Mouse (Mus musculus): ENCODE data around the gene Zfp273.
"Not testable (repeated sequence)": the region's sequence is repeated elsewhere in the genome, so short reads cannot be mapped to it uniquely, and the experiment has no call there.

Zfp273 gene

GRCm38 (mm10) chr13:67867899-67868298, 54.4 kb downstream of the Zfp273 start:
- DNase-seq (ENCODE audit: low spot score in 2 of 2), result no peak

GRCm38 (mm10) chr13:67876049-67876698, 62.6 kb downstream of the Zfp273 start:
- not testable (repeated sequence) for DNase-seq (ENCODE audit: low spot score in 2 of 2)
